Mouse (Mus musculus) right cerebral cortex, postnatal 36 days (tissue): ENCODE measurements at regions not wholly inside any gene's neighbourhood (a gene's known extent, or its start where the extent isn't known, plus 50 kb on each side); places are given as distances from the start of the nearest gene placed in this dataset.
A peak's percentile ranks its signal among the peaks of the same experiment; 100 is the strongest.

ENCODE experiments used
- DNase-seq, 2 experiments: peaks; one replicate each; pipeline ENCODE4 v3.0.0; 2022; ENCODE audit warnings: low spot score in 2 of 2, mixed read lengths in 1 of 2

GRCm38 (mm10) chr3:8751356-8751755 lies 858.5 kb downstream of the Zfp704 start:
- no peak for DNase-seq

GRCm38 (mm10) chr3:8750858-8751257 lies 859.0 kb downstream of the Zfp704 start:
- DNase-seq = no peak

DNA sequence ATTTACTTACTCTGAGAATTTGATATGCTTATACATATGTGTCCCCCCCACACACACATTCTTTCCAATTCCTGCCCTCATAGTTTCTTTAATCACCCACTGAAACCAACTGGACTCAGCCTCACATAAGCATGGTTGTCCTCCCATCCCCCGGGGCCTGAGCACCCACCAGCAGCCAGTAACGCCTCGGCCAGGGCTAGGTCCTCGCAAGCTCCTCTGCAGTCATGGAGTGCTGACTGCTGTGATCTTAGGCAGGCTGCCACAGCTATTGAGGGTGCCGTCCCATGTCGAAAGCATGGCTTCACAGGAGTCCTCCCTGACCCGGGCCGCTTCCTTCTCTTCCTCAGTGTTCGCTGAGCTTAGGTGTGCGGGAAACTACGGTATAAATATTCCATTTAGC lies 859.7 kb downstream of the Zfp704 start:
- DNase-seq = no peak

DNA sequence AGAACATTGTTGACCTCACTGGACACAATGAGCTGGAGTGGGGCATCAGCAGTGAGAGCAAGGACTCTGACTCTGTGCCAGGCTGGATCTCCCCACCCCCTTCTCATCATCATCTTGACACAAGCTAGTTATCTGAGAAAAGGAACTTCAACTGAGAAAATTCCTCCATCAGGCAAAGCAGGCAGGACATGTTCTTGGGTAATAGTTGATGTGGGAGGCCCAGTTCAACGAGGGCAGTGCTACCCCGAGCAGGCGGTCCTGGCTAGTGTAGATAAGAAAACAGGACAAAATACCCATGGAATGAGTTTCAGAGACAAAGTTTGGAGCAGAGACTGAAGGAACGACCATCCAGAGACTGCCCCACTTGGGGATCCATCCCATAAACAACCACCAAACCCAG lies 862.7 kb downstream of the Zfp704 start:
- DNase-seq = no peak

DNA sequence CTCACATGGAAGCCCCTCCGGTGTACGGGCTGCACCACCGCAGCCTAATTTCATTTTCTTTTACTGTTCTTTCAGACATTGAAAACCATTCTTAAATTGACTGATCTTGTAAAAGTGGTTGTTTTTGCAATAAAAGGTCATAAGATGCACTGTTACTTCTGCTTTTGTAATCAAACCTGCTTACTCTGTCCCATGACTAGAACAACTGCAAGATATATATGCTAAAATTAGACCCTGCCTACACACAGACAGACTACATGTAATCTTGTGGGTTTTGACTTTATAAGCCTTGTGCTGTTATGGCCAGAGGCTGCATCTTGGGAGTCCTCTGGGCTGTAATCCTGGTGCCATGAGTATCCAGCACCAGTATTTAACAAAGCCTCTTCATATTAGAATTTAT lies 863.2 kb downstream of the Zfp704 start:
- no peak for DNase-seq

DNA sequence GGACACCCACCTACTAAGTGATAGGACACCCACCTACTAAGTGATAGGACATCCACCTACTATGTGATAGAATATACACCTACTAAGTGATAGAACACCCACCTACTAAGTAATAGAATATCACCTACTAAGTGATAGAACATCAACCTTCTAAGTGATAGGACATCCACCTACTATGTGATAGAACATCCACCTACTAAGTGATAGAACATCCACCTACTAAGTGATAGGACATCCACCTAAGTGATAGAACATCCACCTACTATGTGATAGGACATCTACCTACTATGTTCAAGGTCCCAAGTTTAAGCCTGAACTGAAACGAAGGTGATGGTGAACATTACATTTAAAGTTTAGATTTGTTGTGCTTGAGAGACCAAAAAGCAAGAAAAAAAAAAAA lies 863.8 kb downstream of the Zfp704 start:
- DNase-seq = no peak

DNA sequence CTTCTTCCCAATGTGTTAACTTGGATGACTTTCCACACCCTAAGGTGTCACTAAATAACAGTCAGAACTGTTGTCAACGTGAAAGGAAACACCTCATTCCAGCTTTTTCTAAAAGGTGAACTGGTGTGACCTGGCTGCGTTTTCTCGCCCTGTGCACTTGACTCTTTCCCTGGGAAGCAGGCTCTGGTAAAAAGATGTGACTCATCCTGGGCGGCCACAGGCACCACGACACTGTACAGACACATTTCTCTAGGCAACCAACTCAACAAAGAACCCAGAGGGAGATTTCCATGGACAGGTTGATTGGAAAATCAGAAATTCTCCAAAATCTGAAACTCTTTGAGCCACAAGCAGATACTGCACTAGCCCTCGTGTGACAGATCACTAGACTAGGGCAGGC lies 865.0 kb downstream of the Zfp704 start:
- DNase-seq = no peak

GRCm38 (mm10) chr3:8743650-8744049 lies 866.2 kb downstream of the Zfp704 start:
- no peak for DNase-seq

- no peak for DNase-seq
Observed at GRCm38 (mm10) chr3:8741266-8742023, 868.4 kb downstream of the Zfp704 start.

- DNase-seq = no peak
Observed at GRCm38 (mm10) chr3:8740710-8741109, 869.2 kb downstream of the Zfp704 start.

- no peak for DNase-seq
Observed at GRCm38 (mm10) chr3:8739299-8739698, 870.6 kb downstream of the Zfp704 start.

GRCm38 (mm10) chr3:8736239-8736953 lies 873.5 kb downstream of the Zfp704 start:
- DNase-seq = no peak

GRCm38 (mm10) chr3:8734096-8734495 lies 875.8 kb downstream of the Zfp704 start:
- DNase-seq = no peak

- no peak for DNase-seq
Observed at GRCm38 (mm10) chr3:8731398-8731797, 878.5 kb downstream of the Zfp704 start.

DNA sequence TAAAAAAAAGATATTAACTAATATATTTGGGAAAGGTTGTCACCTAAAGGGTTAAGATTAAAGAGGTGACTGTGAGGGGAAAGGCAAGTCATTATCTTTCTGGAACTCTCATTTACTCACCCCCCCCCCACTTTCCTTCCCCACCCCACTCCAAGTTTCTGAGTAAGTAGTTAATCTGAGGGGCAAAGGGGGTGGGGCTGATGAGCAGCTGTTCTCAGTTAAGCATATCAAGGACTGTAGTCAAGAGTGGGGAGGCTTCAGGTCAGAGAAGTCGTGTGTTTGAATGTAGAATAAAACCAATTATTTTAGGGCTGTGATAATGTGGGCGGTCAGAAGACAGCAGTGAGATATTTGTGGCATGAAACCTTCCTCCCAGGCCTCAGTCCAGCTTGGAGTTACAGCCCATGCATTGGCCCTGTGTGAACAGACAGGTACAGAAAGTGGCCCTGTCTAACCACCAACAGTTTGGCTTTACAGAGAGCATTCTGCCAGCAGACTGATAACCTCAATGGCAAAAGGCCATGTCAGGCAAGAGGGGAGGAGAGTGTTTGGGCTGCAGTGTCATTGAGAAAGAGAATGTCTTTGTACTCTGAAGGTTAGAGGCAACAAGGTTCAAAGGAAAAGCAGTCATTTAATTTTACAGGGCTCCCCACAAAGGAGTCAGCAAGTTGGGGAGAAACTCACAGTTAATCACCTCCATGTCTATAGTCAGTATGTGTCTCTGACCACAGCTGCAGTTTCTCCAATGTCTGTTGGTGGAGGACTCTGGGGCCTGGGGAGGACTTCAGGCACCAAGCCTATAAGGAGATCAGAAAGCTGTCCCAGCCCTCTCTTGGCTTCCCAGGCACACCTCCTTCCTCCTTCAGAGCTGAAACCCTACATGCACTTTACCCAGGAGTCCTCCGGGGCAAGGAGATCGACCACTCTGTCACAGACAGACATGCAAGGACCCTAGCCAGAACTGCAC lies 888.0 kb downstream of the Zfp704 start:
- no peak for DNase-seq

DNA sequence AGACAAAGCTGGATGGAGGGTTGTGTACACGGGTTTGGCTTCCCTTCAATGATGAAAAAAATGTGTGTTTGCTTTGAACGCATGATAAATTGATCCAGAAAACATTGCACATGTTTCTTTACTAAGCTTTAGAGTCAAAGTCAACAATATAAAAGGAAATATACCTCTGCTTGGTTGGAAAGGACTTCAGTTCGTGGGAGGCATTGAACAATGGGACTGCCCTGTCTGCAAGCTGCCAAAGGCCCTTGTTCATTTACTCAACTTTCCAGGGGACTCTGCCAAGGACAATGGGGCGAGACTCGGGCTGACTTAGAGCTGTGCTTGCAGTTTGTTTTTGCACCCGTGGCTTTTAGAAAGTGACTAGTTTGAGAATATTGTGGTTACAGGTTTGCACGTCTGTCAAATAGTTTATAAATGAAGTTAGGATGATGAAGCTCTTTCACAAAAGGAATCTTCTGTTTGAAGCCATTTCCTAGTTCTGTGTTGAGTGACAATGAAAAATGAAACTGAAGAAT lies 889.2 kb downstream of the Zfp704 start:
- DNase-seq = no peak

DNA sequence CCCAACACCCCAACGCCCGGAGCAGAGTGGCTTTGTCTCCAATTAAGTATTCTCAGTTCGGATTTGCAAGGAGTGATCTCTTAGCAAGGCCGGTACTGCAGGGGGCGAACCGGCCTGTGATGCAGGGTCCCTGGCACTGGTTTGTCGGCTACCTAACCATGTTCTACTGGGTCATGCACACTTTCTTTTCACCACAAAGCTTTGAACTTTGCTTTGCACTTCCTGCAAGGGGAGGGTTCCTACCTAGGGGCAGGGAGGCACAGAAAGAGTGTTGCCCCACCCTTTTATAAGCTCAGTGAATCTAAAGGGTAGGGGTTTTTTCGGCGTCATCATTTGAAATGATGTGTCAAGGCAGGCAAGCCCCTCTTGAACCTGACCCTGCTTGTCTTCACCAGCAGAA lies 891.7 kb downstream of the Zfp704 start:
- DNase-seq = no peak

- peak; percentile 18 to 23 for DNase-seq
Observed at GRCm38 (mm10) chr3:8717334-8717812, 892.5 kb downstream of the Zfp704 start.
